Mouse (Mus musculus): ENCODE measurements around the gene 9530068E07Rik. TPM values are rescaled to one million over a fixed set of nuclear protein-coding genes. Genes with fewer than 3 reads are reported as not detected.

Gene 9530068E07Rik
- total and polyA plus RNA-seq, 3 experiments, result 71.1 to 96.3 (median 73.9) TPM

- no peaks in the 10 kb centered on the region for H3K27me3 ChIP-seq (ENCODE audit: control insufficient read depth, insufficient read depth, low read length)
- H3K4me3 ChIP-seq, result no peak overlapping the region
- 32% methylated on average over 10 of the region's 10 CpGs for WGBS
- intact Hi-C loops (cut with DNase I), result no loop called here
- no peak for DNase-seq
- H3K9ac ChIP-seq (ENCODE audit: low read depth, low read length), result no peak overlapping the region
- peaks cover 22% of the 10 kb centered on the region for H3K4me1 ChIP-seq (ENCODE audit: control insufficient read depth, insufficient read depth, low read length)
- peaks cover 8% of the 10 kb centered on the region for H3K79me2 ChIP-seq (replicated peaks; ENCODE audit: control insufficient read depth, insufficient read depth, low read length)
- no peak for TF ChIP-seq CTCF (IDR thresholded peaks at IDR 0.05)
- TF ChIP-seq POLR2A (IDR thresholded peaks at IDR 0.05; ENCODE audit: insufficient read depth, low read depth, low read length), result no peak
- TF ChIP-seq EP300 (IDR thresholded peaks at IDR 0.05; ENCODE audit: insufficient read depth, low read depth, low read length), result no peak
- peaks cover 18% of the 10 kb centered on the region for H3K36me3 ChIP-seq (ENCODE audit: control insufficient read depth, insufficient read depth, low read length)
- H3K27ac ChIP-seq, result no peak overlapping the region; the same call in 1 of the 2 replicates
Observed at GRCm38 (mm10) chr11:52368176-52368985, 27.8 kb upstream of the 9530068E07Rik start.

- no peak for DNase-seq
Observed at GRCm38 (mm10) chr11:52369252-52370134, 26.7 kb upstream of the 9530068E07Rik start.

GRCm38 (mm10) chr11:52370135-52370452 is 26.1 kb upstream of the 9530068E07Rik start:
- peak overlapping the region; percentile 67 for H3K27ac ChIP-seq
- DNase-seq, result no peak
- TF ChIP-seq EP300 (IDR thresholded peaks at IDR 0.05; ENCODE audit: insufficient read depth, low read depth, low read length) (no peak), CTCF (IDR thresholded peaks at IDR 0.05) (peak; percentile 44), POLR2A (IDR thresholded peaks at IDR 0.05; ENCODE audit: insufficient read depth, low read depth, low read length) (no peak)
- intact Hi-C loops (cut with DNase I), result no loop called here
- no peak overlapping the region for H3K4me3 ChIP-seq
- no peak overlapping the region for H3K9ac ChIP-seq (ENCODE audit: low read depth, low read length)
- H3K79me2 ChIP-seq (replicated peaks; ENCODE audit: control insufficient read depth, insufficient read depth, low read length), result peaks cover 9% of the 10 kb centered on the region
- peaks cover 23% of the 10 kb centered on the region for H3K36me3 ChIP-seq (ENCODE audit: control insufficient read depth, insufficient read depth, low read length)
- peaks cover 21% of the 10 kb centered on the region for H3K4me1 ChIP-seq (ENCODE audit: control insufficient read depth, insufficient read depth, low read length)
- 95% methylated on average over 2 of the region's 2 CpGs for WGBS
- no peaks in the 10 kb centered on the region for H3K27me3 ChIP-seq (ENCODE audit: control insufficient read depth, insufficient read depth, low read length)

More at GRCm38 (mm10) chr11:52369252-52370134, 26.7 kb upstream of the 9530068E07Rik start:
- Histone ChIP-seq H3K36me3 (ENCODE audit: control insufficient read depth, insufficient read depth, low read length) (peaks cover 18% of the 10 kb centered on the region), H3K79me2 (replicated peaks; ENCODE audit: control insufficient read depth, insufficient read depth, low read length) (peaks cover 9% of the 10 kb centered on the region), H3K9ac (ENCODE audit: low read depth, low read length) (no peak overlapping the region), H3K4me3 (no peak overlapping the region), H3K27ac (peak overlapping the region; percentile 67), H3K4me1 (ENCODE audit: control insufficient read depth, insufficient read depth, low read length) (peaks cover 21% of the 10 kb centered on the region), H3K27me3 (ENCODE audit: control insufficient read depth, insufficient read depth, low read length) (no peaks in the 10 kb centered on the region)
- intact Hi-C loops (cut with DNase I), result no loop called here
- 70% methylated on average over 9 of the region's 9 CpGs for WGBS
- TF ChIP-seq POLR2A (IDR thresholded peaks at IDR 0.05; ENCODE audit: insufficient read depth, low read depth, low read length), result no peak
- TF ChIP-seq CTCF (IDR thresholded peaks at IDR 0.05), result no peak
- no peak for TF ChIP-seq EP300 (IDR thresholded peaks at IDR 0.05; ENCODE audit: insufficient read depth, low read depth, low read length)

- Histone ChIP-seq H3K9ac (ENCODE audit: low read depth, low read length) (no peak overlapping the region), H3K27ac (peak overlapping the region; percentile 67), H3K36me3 (ENCODE audit: control insufficient read depth, insufficient read depth, low read length) (peaks cover 24% of the 10 kb centered on the region), H3K79me2 (replicated peaks; ENCODE audit: control insufficient read depth, insufficient read depth, low read length) (peaks cover 9% of the 10 kb centered on the region), H3K27me3 (ENCODE audit: control insufficient read depth, insufficient read depth, low read length) (no peaks in the 10 kb centered on the region), H3K4me3 (no peak overlapping the region), H3K4me1 (ENCODE audit: control insufficient read depth, insufficient read depth, low read length) (peaks cover 20% of the 10 kb centered on the region)
- TF ChIP-seq CTCF (IDR thresholded peaks at IDR 0.05), result no peak
- no peak for TF ChIP-seq EP300 (IDR thresholded peaks at IDR 0.05; ENCODE audit: insufficient read depth, low read depth, low read length)
- TF ChIP-seq POLR2A (IDR thresholded peaks at IDR 0.05; ENCODE audit: insufficient read depth, low read depth, low read length), result no peak
- peak in 1 of 2 experiments; percentile 48 for DNase-seq
- intact Hi-C loops (cut with DNase I), result no loop called here
- 23% methylated on average over 2 of the region's 2 CpGs for WGBS
Observed at GRCm38 (mm10) chr11:52370538-52370937, 25.7 kb upstream of the 9530068E07Rik start.

GRCm38 (mm10) chr11:52373841-52374240 is 22.4 kb upstream of the 9530068E07Rik start:
- intact Hi-C loops (cut with DNase I), result loop anchor here (1.0 to 2.0 kb wide), 2 partner anchors 10 to 21 kb away; no protein-coding TSS in a partner anchor
- DNase-seq, result peak in 1 of 2 experiments; percentile 31

More at GRCm38 (mm10) chr11:52373841-52374240, 22.4 kb upstream of the 9530068E07Rik start:
- TF ChIP-seq EP300 (IDR thresholded peaks at IDR 0.05; ENCODE audit: insufficient read depth, low read depth, low read length), result no peak
- no peak for TF ChIP-seq CTCF (IDR thresholded peaks at IDR 0.05)
- Histone ChIP-seq H3K27ac (peak overlapping the region; percentile 19; the same call in 1 of the 2 replicates), H3K4me1 (ENCODE audit: control insufficient read depth, insufficient read depth, low read length) (peaks cover 12% of the 10 kb centered on the region), H3K4me3 (no peak overlapping the region), H3K79me2 (replicated peaks; ENCODE audit: control insufficient read depth, insufficient read depth, low read length) (peaks cover 9% of the 10 kb centered on the region), H3K36me3 (ENCODE audit: control insufficient read depth, insufficient read depth, low read length) (peaks cover 32% of the 10 kb centered on the region), H3K9ac (ENCODE audit: low read depth, low read length) (no peak overlapping the region), H3K27me3 (ENCODE audit: control insufficient read depth, insufficient read depth, low read length) (no peaks in the 10 kb centered on the region)
- 48% methylated on average over 7 of the region's 7 CpGs for WGBS
